Mouse (Mus musculus): ENCODE results near the gene Syde2. TPM values are rescaled to one million over a fixed set of nuclear protein-coding genes. Genes with fewer than 3 reads are reported as not detected.

The Syde2 gene
- 6.9 and 13.4 TPM in 2 replicates for total RNA-seq (2014; fragmentation: Nextera tagmentation)
- 12.9 and 15.0 TPM in 2 replicates for total RNA-seq (2017)

DNA sequence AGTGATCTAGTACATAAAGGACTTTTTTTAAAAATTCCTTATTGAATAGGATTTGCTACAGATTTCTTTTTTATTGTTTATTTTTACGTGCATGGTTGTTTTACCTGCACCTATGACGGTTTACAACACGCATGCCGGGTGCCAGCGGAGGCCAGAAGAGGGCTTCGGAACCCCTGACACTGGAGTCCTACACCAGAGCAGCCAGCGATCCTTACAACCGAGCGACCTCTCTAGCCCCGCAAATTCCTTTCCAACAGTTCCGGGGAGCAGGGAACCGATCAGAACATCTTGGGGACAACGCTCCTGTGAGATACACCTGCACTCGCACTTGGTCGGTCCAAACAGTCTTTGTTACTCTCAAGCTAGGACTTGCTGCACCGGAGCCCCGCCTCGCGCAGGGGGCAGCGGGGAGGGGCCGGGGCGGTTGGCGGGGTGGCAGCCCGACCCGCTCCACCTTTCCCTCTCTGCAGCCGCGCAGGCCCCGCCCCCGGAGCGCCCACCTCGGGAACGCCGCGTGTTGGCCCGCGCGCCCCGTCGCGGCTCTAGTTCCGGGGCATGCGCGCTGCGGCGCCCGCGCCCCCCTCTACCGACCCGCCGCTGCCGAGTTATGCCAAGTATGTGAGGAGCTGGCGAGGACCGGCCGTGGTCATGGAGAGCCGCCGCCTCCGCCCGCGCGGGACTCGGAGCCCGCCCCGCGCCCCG, at the start of gene Syde2:
TSS of gene Syde2 (plus strand) at position 603 of the 702 bp plus-strand sequence.
- peak; percentile 16; the same call in 1 of the 2 replicates for ATAC-seq (replicated peaks; ENCODE audit: low FRiP score, low TSS enrichment, poor library complexity, severe bottlenecking)

GRCm38 (mm10) chr3:145938405-145939349, 49.0 kb upstream of the Syde2 start:
- no peak for ATAC-seq (replicated peaks; ENCODE audit: low FRiP score, low TSS enrichment, poor library complexity, severe bottlenecking)

GRCm38 (mm10) chr3:145939402-145939801, 48.3 kb upstream of the Syde2 start:
- ATAC-seq (replicated peaks; ENCODE audit: low FRiP score, low TSS enrichment, poor library complexity, severe bottlenecking): peak; percentile 75

GRCm38 (mm10) chr3:145939971-145940370, 47.7 kb upstream of the Syde2 start:
- ATAC-seq (replicated peaks; ENCODE audit: low FRiP score, low TSS enrichment, poor library complexity, severe bottlenecking): no peak

DNA sequence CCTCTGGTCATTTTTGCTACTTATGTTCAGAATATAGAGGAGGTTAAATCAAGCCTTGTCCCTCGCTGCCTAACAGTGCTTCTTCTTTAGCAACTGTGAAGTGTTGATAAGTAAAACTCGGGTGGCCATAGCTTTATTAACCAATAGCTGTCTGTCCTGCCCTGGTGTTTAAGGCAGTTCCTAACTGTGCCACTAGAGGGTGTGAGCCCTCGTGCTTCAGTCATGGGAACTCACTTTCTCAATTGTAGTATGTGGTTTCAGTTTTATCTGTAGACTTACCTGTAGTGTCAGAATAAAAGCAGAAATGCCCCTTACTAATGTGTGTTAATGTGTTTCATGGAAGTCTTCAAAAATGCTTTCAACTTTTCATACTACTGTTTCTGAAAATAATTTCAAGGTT, 45.7 kb upstream of the Syde2 start:
- peak; percentile 45 for ATAC-seq (replicated peaks; ENCODE audit: low FRiP score, low TSS enrichment, poor library complexity, severe bottlenecking)

DNA sequence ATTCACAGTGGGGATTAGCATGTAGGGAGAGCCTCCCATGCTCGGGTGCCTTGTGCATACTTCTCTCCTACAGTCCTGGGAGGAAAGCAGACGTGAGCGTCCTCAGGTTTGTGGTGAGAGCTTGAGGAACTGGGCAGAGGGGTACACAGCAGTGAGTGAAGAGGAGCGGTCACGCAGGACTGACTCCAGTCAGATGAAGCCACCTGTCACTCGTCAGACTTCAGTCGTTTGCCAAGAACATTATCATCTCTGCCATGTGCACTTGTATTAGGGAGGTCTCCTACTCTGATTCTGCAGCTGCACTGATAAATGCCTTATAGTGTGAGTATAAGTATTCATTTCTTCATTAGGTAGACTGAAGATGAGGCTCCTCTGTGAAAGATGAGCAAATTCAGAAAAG, 43.3 kb upstream of the Syde2 start:
- ATAC-seq (replicated peaks; ENCODE audit: low FRiP score, low TSS enrichment, poor library complexity, severe bottlenecking): peak; percentile 77

DNA sequence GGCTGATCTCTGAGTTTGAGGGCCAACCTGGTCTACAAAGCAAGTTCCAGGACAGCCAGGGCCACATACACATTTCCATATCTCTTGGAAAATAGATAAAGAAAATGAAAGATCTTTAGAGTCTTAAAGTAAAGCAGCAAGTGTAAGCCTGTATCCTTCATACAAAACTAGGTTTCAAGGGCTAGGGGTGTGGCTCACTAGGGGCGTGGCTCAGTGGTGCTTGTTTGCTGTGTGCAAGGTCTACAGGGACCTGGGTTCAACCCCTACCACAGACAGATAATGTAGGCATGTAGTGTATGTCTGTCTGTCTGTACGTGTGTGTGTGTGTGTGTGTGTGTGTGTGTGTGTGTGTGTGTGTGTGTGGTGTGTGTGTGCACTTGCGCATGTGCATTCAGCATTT, 41.8 kb upstream of the Syde2 start:
- 0 out of 2 replicates have a peak, but pooled peaks have one; percentile 32 for ATAC-seq (replicated peaks; ENCODE audit: low FRiP score, low TSS enrichment, poor library complexity, severe bottlenecking)

GRCm38 (mm10) chr3:145946654-145947053, 41.0 kb upstream of the Syde2 start:
- ATAC-seq (replicated peaks; ENCODE audit: low FRiP score, low TSS enrichment, poor library complexity, severe bottlenecking): no peak

- ATAC-seq (replicated peaks; ENCODE audit: low FRiP score, low TSS enrichment, poor library complexity, severe bottlenecking): no peak
These were observed 40.0 kb upstream of the Syde2 start for GRCm38 (mm10) chr3:145947539-145948204.

DNA sequence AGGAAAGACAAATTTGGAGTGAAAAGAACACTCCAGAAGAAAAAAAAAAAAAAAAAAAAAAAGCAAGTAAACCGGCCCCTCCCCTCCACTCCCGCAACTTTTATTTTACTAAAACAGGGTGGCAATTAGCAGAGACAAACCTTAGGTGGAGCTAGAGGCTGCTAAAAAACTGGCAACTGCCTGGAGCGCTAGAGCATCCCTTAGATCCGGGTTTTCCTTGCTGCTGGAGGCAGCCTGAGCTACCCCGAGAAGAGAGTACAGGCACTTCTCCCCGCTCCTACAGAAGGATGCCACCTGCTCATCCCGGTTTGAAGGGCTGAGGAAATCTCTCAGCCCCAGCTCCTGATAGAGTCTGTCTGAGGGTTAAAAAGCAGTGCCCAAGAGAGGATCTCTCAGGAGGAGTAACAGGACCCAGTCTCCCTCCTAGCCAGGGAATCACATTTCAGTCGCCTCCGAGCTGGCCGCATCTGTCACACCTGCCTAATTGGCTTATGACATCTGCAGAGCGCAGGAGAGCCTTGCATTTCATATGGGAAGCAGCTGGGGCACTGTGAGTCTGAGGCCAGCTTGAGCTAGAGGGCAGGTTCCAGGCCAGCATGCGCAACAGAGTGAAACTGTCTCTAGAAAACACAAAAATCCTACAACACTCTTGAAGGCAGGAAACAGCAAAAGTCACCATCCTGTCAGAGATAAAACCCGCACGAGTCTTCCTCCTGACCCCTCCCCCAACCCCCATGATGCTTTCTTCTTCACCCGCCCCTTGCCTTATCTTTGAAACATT, 37.4 kb upstream of the Syde2 start:
- peak; percentile 66 for ATAC-seq (replicated peaks; ENCODE audit: low FRiP score, low TSS enrichment, poor library complexity, severe bottlenecking)

GRCm38 (mm10) chr3:145950815-145951130, 36.9 kb upstream of the Syde2 start:
- no peak for ATAC-seq (replicated peaks; ENCODE audit: low FRiP score, low TSS enrichment, poor library complexity, severe bottlenecking)

GRCm38 (mm10) chr3:145951287-145952165, 36.1 kb upstream of the Syde2 start:
- no peak for ATAC-seq (replicated peaks; ENCODE audit: low FRiP score, low TSS enrichment, poor library complexity, severe bottlenecking)

GRCm38 (mm10) chr3:145952945-145953344, 34.7 kb upstream of the Syde2 start:
- no peak for ATAC-seq (replicated peaks; ENCODE audit: low FRiP score, low TSS enrichment, poor library complexity, severe bottlenecking)

DNA sequence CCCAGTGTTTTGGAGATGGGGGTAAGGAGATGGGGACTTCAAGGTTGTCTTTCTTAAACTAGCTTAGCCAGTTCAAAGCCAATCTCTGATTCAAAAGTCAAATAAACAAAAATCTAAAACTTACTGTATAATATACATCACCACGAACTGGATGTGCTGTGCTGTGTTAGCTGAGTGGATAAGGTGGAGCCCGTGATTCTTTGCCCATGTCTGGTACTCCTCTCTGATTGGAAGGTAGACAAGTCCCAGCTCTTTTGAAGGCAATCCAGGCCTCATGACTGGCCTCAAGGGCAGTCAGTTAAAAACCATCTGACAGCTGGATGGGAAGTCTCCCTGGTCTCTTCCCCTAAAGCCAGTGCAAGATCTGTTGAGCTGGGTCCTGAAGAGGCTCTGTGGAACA, 34.3 kb upstream of the Syde2 start:
- no peak for ATAC-seq (replicated peaks; ENCODE audit: low FRiP score, low TSS enrichment, poor library complexity, severe bottlenecking)

GRCm38 (mm10) chr3:145959824-145960223, 27.8 kb upstream of the Syde2 start:
- peak; percentile 62 for ATAC-seq (replicated peaks; ENCODE audit: low FRiP score, low TSS enrichment, poor library complexity, severe bottlenecking)

DNA sequence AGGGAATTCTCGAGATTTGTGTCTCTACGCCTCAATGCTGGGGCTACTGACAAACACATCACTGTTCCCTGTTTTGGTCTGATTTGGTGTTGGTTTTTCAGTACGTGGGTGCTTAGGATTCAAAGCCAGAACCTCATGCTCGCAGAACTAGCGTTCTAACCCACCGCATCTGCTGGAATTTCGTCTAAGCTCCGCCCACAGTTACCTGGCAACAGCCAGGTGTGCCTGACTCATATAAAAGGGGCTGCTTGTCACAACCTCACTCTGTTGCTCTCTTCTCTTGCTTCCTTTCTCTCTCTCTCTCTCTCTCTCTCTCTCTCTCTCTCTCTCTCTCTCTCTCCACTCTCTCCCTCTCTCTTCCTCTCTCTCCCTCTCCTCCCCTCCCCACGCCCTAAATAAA, 25.3 kb upstream of the Syde2 start:
- no peak for ATAC-seq (replicated peaks; ENCODE audit: low FRiP score, low TSS enrichment, poor library complexity, severe bottlenecking)

DNA sequence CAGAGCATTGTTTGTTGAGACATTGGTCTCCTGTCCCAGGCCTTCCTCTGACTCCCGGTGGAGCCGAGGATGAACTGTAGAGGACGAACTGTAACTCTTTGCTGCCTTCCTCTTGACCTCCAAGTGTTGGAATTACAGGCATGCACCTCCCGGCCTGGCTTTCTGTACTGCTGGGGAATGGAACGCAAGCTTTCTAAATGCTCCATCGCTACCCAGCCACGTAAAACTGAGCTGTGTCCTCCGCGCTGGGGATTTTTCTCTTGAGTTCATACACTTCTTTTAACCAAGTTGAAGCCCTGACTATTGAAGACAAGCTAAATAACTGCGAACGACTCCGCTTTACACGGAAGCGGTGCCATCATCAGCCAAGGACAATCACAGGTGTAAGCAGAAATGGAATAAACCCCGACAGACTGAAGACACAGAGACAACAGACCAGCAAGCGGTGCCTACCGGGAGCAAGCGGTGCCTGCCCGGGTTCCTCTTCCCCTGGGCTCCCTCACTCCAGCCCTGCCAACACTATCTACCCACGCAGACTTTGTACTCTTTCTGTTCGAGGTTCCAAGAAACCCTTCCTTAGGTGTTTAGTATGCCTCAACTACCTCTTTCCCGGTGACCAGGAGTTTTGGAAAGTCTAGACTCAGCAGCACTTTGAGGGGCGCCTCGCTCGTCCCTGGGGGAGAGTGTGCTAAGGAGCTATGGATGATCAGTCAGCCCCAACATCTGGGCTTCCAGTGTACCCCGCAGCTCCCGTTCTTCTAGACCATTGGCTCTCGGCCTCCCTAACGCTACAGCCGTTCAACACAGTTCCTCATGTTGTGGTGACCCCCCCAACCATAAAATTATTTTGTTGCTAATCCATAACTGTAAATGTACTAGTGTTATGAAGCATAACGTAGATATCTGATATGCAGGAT, 24.3 kb upstream of the Syde2 start:
- ATAC-seq (replicated peaks; ENCODE audit: low FRiP score, low TSS enrichment, poor library complexity, severe bottlenecking): peak; percentile 46
